Mouse (Mus musculus): ENCODE data around the gene Cdk15. TPM values are rescaled to one million over a fixed set of nuclear protein-coding genes. Genes with fewer than 3 reads are reported as not detected.

Cdk15 gene
- total RNA-seq (2021), result 1 to 10 TPM in 1 of 2 experiments, under 1 TPM in 1; 0.65 to 1.0 TPM
- long read RNA-seq, experiment 1, result 0 reads
- long read RNA-seq, experiment 2, result 0 reads

DNA sequence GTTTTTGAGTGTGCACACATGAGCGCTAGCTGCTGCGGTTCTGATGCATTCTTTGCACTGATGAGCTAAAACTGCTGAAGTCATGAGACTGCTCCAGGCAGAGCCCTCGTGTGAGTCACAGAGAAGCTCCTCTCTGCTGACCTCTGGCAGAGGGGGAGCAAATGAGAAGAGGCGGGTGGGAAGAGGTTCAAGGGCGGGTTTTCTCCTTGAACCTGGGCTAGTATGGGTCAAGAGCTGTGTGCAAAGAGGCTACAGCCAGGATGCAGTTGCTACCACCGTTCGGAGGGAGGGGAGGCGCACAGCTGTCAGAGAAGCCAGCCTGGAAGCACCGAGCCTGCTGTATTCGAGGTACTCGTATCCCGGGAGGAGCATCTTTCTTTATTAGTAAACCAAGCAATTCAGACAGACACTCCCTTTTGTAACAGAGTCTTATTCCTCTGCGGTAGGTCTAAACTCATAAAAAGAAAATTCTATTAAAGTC, at the start of gene Cdk15:
TSS of gene Cdk15 (plus strand) at position 156 of the 481 bp plus-strand sequence.
- DNase-seq (ENCODE audit: low spot score in 2 of 2), result no peak

DNA sequence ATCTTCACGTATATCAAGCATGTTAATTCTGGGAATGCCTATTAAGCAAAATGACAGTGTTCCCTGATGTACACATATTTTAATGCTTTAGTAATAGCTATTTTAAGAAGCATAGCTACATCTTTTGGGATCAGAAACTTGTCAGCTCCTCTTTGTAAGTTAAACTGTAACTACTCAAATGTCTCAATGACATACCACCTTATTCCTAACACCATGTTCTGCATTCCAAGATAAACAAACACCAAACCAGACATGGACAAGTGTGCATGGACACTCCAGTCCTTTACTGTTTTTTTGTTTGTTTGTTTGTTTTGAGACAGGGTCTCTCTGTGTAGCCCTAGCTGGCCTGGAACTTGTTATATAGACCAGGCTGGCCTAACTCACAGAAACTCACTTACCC, 48.4 kb upstream of the Cdk15 start:
- DNase-seq (ENCODE audit: low spot score in 2 of 2), result no peak

DNA sequence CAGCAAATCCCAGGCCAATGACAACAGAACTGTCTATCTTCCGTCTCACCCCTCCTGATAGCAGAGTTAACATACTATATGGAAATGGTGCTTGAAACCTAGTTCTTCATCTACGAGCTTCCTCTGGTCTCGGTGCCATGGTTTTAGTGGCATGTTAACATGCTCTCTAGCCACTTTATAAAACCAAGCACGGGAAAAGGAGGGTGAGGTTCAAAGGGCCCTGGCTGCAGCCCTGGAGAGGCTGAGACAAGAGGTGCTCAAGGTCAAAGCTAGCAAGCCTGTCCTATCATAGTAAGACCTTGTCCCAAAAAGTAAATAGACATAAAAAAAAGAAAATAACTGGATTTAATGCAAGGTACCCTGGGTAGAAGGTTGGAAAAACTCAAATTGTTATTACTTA, 45.1 kb upstream of the Cdk15 start:
- DNase-seq (ENCODE audit: low spot score in 2 of 2), result no peak

DNA sequence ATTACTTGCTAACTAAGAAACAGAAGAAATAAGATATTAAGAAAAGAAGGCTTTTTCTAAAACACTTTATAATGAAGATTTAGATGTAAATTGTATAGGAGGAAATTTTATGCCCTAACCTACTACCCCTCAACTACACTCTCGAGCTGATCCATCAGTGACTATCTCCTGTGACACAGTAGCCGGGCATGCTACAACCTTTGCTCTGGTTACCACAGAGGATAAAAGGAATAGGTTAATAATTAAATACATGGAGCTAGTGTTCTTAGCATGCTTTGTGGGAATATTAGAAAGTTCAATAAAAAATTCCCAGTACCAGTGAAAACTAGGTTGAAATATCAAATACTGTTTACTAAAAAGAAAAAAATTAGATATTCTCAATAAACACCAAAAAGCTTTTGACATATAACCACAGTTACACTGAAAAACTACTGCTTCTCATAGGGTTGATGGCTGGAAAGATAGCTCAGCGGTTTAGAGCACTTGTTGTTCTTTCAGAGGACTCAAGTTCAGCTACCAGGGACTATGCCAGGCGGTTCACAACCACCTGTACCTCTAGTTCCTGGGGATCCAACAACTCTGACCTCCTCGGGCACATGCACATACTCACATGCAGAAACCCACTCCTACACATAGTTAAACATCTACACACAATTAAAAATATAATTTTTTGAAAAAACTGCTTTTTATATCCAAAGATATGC, 44.5 kb upstream of the Cdk15 start:
- no peak for DNase-seq (ENCODE audit: low spot score in 2 of 2)

DNA sequence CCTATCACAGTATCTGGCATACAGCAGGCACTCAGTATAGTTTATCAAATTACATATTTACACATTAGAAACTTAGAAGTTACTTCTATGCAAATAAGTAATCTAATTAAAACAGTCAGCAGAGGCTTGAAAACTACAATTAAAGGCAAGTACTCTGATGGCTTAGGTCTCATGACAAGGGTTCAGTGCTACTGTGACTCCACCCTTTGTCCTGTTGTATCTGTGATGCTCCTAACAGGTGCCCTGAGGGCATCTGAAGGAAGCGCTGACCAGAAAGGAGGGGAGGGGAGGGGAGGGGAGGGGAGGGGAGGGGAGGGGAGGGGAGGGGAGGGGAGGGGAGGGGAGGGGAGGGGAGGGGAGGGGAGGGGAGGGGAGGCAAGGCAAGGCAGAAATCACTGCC, 43.8 kb upstream of the Cdk15 start:
- no peak for DNase-seq (ENCODE audit: low spot score in 2 of 2)

DNA sequence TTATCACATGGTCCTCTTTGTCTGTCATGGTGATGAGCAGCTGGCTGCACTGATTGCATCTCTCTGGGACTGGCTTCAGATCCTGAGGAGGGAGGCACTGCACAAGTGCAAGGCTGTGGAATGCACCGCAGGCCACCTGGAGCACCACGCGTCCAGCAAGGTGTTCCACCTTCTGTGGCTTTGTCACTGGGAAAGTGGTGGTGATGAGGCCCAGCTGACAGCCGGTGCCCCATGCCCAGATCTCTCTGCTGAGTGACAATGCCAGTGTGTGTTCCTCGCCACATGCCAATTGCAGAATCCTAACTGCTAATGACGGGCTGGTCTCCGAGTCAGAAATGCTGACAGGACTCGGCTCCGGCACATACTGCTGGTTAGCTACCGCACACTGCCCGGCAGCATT, 41.3 kb upstream of the Cdk15 start:
- peak; percentile 47 to 63 for DNase-seq (ENCODE audit: low spot score in 2 of 2)

DNA sequence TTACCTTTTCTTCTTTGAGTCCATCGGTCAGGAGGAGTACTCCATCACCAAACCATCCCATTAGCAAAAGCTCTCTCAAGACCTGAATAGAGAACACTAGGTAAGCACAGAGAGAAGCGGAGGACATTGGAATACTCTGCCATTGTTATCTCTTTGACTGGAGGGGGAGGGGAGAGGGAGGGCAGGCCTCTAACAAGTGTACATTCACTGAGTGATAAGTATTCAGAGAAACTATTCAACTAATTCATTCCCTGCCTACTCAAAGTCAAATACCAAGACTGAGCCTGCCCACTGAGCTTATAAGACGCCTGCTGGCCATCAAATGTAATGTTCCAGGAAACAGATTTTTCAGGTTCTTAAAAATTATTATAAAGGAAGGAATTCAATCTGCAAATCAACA, 36.3 kb upstream of the Cdk15 start:
- DNase-seq (ENCODE audit: low spot score in 2 of 2), result no peak

DNA sequence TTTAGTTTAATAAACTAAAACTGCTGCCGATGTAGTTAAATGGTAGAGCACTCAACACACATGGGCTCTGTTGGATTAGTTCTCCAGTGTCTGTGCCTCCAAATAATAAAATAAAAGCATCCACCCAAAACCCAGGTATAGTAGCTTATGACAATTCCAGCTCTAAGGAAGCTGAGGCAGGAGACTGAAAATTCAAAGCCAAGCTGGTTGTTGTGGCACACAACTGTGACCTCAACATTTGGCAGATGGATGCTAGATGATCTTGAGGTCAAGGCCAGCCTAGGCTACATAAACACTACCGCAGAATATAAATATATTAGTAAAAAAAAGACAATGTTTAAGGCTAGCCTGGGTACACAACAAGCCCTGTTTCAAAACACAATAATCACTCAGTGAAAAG, 35.1 kb upstream of the Cdk15 start:
- DNase-seq (ENCODE audit: low spot score in 2 of 2), result no peak

DNA sequence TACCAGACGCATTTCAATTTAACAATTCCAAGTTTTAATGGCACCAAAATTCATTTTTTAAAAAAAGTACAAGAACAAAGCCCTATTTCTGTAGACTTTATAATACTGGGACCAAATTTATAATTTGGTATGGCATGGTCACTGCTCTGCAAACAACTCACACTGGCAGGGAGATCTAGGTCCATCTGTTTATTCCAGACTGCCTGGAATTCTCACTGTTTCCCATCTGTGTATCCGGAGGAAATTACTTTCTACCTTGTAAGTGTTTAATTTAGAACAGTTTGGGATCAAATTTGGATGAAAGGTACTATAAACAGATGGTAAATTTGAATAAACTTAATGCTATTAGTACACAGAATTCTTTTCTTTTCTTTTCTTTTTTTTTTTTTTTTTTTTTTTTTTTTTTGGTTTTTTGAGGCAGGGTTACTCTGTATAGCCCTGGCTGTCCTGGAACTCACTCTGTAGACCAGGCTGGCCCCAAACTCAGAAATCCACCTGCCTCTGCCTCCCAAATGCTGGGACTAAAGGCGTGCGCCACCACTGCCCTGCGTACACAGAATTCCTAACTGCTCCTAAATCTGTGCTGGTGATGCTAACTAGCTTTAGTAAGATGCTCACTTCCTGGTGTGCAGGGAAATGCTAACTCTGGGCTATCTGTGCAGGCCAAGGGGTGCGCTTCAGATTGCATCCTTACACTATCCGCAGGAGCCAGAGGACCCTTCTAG, 34.4 kb upstream of the Cdk15 start:
- peak in 1 of 2 experiments; percentile 73 for DNase-seq (ENCODE audit: low spot score in 2 of 2)

DNA sequence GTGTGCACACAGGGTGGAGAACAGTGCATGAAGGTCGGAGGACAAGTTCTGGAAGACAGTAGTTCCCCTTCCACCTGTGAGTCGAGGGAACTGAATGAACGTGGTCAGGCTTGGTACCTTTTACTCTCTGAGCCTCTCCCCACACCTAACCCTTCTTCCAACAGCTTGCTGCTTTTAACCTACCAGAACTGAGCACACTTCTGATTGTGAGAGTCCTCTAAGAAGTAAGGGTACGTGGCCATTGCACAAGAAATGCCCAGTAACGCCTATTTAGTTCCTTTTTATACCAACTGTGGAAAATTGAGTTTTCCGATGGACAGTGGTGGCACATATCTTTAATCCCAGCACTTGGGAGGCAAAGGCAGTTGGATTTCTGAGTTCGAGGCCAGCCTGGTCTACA, 28.2 kb upstream of the Cdk15 start:
- DNase-seq (ENCODE audit: low spot score in 2 of 2), result no peak

DNA sequence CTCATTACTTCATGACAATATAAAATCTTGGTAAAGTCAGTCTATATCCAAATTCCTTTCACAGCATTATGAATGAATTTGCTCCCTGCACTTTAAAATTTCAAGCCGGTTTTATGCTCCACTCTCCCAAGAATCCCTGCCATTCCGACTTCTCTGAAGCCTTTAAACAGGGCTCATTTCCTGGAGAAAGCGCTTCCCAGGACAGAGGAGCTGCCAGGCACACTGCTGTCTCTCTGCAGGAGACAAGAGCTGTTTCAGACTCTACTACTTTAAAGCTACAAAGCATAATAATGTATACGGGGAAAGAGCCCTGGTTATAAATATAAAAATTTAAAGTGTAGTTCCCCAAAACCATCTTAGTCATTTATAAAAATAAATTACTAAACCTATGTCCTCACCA, 27.5 kb upstream of the Cdk15 start:
- no peak for DNase-seq (ENCODE audit: low spot score in 2 of 2)

DNA sequence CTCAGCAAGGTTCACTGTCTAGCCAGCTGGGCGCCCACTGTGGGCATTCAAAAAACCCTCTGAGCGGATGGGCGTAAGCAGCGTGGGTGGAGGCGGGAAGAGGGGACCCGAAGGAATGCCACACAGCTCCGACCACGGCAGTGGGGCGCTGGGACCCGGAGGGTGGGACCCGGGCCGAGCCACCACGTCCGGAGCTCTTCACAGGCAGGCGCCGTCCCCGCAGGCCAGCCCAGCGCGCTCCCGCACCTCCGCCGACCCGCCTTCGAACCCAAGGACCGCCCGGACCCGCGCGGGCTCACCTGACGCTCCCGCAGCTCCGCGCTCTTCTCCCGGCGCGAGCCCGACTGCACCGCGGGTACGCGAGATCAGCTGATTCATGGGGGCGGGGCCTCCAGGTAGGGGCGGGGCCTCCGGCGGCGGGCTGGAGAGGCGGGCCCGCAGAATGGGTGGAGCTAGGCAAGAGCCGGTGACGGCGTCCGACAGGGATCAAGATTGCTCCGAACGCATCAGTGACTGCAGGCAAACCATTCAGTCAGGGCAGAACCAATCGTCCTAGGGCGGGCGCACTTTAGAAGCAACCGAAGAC, 19.8 kb upstream of the Cdk15 start, which contains the start of gene Als2:
TSS of gene Als2 (minus strand) at position 376 of the 586 bp plus-strand sequence.
- peak; percentile 98 to 99 for DNase-seq (ENCODE audit: low spot score in 2 of 2)

DNA sequence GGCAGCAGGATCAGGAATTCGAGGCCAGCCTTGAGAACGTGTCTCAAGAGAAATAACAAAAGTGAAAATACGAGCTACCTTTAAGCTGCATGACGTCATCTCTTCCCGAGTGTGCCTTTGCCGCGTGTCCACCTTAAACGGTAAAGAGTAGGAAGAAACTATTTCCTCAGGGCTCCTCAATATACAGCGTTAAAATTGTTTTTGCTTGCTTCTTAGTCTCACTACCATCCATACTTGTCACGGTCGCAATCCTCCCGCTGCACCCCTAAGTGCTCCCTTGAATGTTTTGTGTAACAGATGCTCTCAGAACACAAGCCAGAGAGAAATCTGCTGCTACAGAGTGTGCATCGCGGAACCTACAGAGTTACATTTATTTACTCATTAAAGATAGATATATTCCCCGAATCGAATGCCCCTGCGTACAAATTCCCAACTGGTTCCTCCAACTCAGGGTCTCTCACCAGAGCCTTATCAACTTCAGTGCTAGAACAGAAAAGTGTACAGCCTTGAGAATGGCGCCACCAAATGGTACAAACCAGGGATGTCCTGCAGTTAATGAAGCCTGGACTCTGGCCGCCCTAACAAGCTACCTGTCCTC, 19.0 kb upstream of the Cdk15 start:
- peak; percentile 54 to 75 for DNase-seq (ENCODE audit: low spot score in 2 of 2)

DNA sequence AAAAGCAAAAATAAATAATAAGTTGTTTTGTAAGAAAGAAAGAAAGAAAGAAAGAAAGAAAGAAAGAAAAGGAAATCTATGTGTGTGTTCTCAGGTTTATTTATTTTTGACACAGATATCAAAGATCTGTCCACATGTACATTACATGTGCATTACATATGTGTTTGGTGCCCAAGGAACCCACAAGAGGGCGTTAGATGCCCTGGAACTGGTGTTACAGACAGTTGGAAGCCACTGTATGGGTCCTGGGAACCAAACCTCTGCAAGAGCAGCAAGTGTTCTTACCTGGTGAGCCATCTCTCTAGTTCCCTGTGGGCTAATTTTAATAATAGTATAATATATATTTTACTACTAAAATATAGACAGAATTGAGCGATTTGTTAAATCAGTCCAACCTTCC, 12.9 kb upstream of the Cdk15 start:
- no peak for DNase-seq (ENCODE audit: low spot score in 2 of 2)

DNA sequence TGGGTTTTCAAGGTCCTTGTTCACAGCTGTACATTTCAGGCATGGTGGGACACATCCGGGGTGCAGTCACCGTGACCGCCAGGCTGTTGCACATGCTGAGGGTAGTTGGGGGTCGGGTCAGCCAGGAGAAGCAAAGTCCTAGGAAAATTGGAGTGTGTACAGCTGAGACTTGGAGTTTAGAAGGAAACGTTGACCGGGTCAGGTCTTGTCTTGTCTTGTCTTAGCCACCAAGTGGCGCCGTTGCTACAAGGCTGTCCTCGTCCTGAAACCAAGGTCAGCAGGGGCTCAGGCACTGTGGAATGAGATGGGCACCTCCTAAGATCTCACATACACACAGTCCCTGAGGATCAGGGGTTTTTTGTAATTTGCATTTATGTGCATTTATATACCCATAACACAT, 9.1 kb upstream of the Cdk15 start:
- peak in 1 of 2 experiments; percentile 22 for DNase-seq (ENCODE audit: low spot score in 2 of 2)

DNA sequence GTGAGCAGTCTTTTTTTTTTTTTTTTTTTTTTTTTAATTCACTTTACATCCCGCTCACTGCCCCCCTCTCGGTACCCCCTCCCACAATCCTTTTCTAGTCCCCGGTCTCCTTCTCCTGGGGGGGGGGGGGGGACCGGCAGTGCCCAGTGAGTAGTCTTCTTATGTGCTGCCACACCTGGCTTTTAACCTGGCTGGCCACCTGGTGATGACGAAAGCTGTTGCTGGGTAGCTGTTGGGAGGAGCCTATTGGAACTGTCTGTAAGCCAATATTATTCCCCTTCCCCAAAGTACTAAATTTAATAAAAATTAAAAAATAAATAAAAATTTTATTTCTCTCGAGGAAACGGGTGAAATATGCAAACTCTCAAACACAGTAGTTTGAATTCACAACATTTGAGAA, 3.9 kb upstream of the Cdk15 start:
- no peak for DNase-seq (ENCODE audit: low spot score in 2 of 2)

DNA sequence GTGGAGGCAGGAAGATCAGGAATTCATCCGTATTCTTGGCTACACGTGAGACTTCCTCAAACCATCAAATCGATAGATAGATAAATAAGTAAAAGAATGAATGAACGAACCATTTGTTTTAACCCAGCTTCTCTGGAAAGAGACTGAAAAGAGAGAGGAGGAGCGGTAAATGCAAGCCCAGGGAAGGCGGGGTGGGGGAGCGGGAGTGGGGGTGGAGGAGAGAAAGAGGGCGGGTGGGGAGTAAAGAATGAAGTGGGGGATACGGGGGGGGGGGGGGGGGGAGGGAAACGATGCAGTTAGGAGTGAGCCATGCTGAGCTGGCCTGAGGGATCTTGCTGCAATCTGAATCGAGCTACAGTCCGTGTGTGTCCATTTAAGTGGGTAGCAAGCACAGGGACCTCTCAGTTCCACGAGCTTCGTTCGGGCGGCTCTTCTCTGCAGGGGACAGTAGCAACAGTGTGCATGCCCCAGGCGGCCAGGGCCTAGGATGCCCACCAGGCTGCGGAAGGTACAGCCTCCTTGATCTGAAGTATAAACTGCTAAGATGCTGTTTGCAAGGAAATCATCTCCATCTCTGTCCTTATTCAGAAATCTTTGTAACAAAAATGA, 3.3 kb upstream of the Cdk15 start:
- DNase-seq (ENCODE audit: low spot score in 2 of 2), result no peak

DNA sequence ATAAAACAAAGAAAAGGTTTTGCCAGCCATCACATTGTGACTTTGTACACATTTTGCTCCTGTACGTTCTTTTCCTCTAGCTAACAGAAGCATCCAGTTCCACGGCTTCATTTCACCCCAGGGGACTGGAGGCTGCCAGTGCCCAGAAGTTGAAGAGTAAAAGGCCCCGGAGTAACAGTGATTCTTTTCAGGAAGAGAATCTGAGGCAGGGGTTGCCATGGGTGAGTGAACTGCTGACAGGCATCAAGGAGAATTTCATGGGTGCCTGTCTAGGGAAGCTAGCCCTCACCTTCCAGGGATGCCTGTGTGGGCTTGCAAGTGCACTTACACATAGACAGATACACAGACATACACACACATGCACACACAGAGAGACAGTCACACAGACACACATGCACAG, 1.0 kb downstream of the Cdk15 start:
- no peak for DNase-seq (ENCODE audit: low spot score in 2 of 2)

DNA sequence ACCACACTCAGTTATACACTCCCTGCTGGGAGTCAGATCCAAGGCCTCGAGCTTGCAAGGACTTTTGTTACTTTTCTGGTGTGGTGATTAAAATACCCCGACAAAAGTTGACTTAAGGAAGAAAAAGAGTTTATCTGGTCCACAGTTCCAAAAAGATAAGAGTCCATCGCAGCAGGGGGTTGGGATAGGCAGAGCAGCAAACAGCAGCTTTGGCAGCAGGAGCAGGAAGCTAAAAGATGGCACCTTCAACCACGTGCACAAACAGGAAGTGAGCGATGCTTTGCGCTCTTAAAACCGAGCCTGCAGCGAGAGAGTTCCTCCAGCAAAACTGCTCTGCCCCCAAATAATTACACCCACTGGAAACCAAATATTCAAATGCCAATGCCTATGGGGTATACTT, 12.2 kb downstream of the Cdk15 start:
- no peak for DNase-seq (ENCODE audit: low spot score in 2 of 2)

DNA sequence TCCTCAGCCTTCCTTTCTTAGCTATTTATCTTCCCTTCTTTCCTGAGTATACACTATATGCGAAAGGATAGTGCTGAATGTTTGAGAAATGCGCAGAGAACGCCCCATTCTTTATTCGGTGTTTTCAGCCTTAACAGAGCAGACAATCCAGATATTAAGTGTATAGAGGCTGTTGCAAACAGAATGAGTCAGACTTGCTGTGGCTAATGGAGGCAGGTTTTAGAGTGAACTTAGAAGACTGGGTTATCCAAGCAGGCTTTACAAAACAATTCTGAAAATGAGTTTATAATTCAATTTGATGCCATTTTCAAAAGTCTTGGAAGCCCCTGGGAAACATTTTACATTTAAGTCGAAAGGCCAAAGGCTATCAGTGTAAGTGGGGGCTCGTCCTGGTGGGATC, 12.8 kb downstream of the Cdk15 start:
- no peak for DNase-seq (ENCODE audit: low spot score in 2 of 2)

DNA sequence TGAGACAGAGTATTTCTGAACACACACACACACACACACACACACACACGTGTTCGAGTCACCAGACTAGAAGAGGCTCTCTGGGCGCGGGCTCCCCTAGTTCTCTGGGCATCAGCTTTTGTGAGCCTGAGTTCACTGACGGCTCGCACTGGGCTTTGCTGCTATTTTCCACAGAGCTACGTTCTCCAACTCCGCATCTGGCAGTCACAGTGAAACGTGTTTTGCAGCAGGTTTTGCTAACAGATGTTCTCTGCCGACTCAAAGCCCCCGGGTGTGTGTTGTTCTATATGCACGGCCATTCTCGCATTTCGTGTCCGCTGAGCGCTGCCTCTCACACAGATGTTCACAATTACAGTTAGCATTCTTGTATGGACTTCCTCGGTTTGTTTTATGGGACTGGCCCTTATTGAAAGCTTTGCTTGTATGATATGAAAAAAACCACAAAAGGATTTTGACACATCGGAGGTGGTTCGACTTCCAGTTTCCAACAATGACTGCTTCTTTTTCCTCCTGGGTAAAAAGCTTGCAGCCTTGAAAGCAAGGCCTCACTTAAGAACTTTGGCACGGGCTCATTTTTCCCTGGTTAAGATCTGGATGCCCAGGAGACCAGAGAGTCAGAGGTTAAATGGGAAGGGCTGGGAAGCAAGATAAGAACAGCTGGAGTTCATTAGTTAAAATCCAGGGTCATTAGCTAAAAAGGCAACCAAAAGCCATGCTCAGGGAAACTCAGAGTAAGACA, 13.4 kb downstream of the Cdk15 start:
- DNase-seq (ENCODE audit: low spot score in 2 of 2), result peak in 1 of 2 experiments; percentile 7
